ENCODE assay signal across 12 mouse cellular contexts in genomic region chr17:48816588-48817324, GRCm38 (mm10).
A peak's percentile ranks its signal among the peaks of the same experiment; 100 is the strongest.
DNase-seq lines count a peak whose midpoint lies in the region; ATAC-seq and TF ChIP-seq lines count a peak whose summit lies in the region.
"Had no signal": no experiment of that assay in that cellular context is flagged by ENCODE, and none has a peak within 500 bp of the region (broad histone marks: within the 10 kb centered on the region; RNA-seq: fewer than 3 reads in every experiment).

No protein-coding gene starts in this region.

- peak; percentile 27; the same call in 1 of the 2 replicates for ATAC-seq in lung, postnatal 0 days
- peak; percentile 51; the same call in 1 of the 2 replicates for ATAC-seq in midbrain, embryonic 16.5 days
- ATAC-seq: Patski had no signal

- no peaks in the 10 kb centered on the region for H3K36me3 ChIP-seq in lung, postnatal 0 days (ENCODE audit: insufficient read depth, low read length)
- H3K36me3 ChIP-seq in midbrain, embryonic 16.5 days (ENCODE audit: control insufficient read depth, insufficient read depth, low read length) = no peaks in the 10 kb centered on the region
- H3K36me3 ChIP-seq: hindbrain, embryonic 13.5 days; limb, embryonic 10.5 days had no signal

- intact Hi-C loops in heart, postnatal 25 days (cut with DNase I) = no loop called here

- TF ChIP-seq POLR2A in lung, adult 2 months (IDR thresholded peaks at IDR 0.05; ENCODE audit: borderline replicate concordance, extremely low read depth, low read depth, low read length) = no peak

- H3K4me3 ChIP-seq in lung, postnatal 0 days (ENCODE audit: low read depth, low read length) = no peak overlapping the region
- no peak overlapping the region for H3K4me3 ChIP-seq in lung, adult 2 months (replicated peaks; ENCODE audit: extremely low read depth, low read depth, low read length)
- no peak overlapping the region for H3K4me3 ChIP-seq in midbrain, embryonic 16.5 days (ENCODE audit: low read depth, low read length)
- H3K4me3 ChIP-seq: hindbrain, embryonic 13.5 days; limb, embryonic 10.5 days had no signal

- peak; percentile 30 to 35 for DNase-seq in adrenal gland, adult (ENCODE audit: inconsistent age in 2 of 2, low spot score in 1 of 2)
- no peak for DNase-seq in adrenal gland, postnatal 4 days (ENCODE audit: low spot score in 2 of 2)
- peak; percentile 23 for DNase-seq in lung, postnatal 0 days (ENCODE audit: low spot score)
- DNase-seq in lung, adult 2 months = no peak
- peak; percentile 14 for DNase-seq in heart, postnatal 25 days (ENCODE audit: low spot score)
- DNase-seq in T-cell, adult 2 months (ENCODE audit: low spot score) = no peak
- DNase-seq in spleen, postnatal 14 days (ENCODE audit: low spot score in 2 of 2) = no peak
- DNase-seq: cerebellum, adult 18-20 months had no signal

- no peaks in the 10 kb centered on the region for H3K27me3 ChIP-seq in lung, postnatal 0 days (replicated peaks; ENCODE audit: insufficient read depth, low read length)
- H3K27me3 ChIP-seq in midbrain, embryonic 16.5 days (ENCODE audit: control insufficient read depth, insufficient read depth, low read depth, low read length) = no peaks in the 10 kb centered on the region
- H3K27me3 ChIP-seq: hindbrain, embryonic 13.5 days had no signal

- WGBS in lung, postnatal 0 days = 26% methylated on average over 9 of the region's 9 CpGs
- 39% methylated on average over 9 of the region's 9 CpGs for WGBS in lung, adult 2 months
- WGBS in midbrain, embryonic 16.5 days = 49% methylated on average over 9 of the region's 9 CpGs

- H3K4me1 ChIP-seq in lung, postnatal 0 days (ENCODE audit: insufficient read depth, low read depth, low read length) = no peaks in the 10 kb centered on the region; the same call in 1 of the 2 replicates
- no peaks in the 10 kb centered on the region for H3K4me1 ChIP-seq in lung, adult 2 months (ENCODE audit: control insufficient read depth, insufficient read depth, low read length)
- H3K4me1 ChIP-seq in midbrain, embryonic 16.5 days (ENCODE audit: control insufficient read depth, insufficient read depth, low read length) = peaks cover 6% of the 10 kb centered on the region

- H3K27ac ChIP-seq in lung, postnatal 0 days (ENCODE audit: low read length) = no peak overlapping the region; the same call in 1 of the 2 replicates
- no peak overlapping the region for H3K27ac ChIP-seq in midbrain, embryonic 16.5 days (ENCODE audit: low read length)
- H3K27ac ChIP-seq: hindbrain, embryonic 13.5 days; limb, embryonic 10.5 days had no signal

- no peaks in the 10 kb centered on the region for H3K9me3 ChIP-seq in lung, postnatal 0 days (ENCODE audit: low read length)
- H3K9me3 ChIP-seq in midbrain, embryonic 16.5 days (replicated peaks; ENCODE audit: control insufficient read depth, low read length, poor library complexity, severe bottlenecking) = no peaks in the 10 kb centered on the region
- H3K9me3 ChIP-seq: hindbrain, embryonic 13.5 days; limb, embryonic 10.5 days had no signal

- H3K4me2 ChIP-seq in lung, postnatal 0 days (replicated peaks; ENCODE audit: low read depth, low read length) = no peak overlapping the region
- H3K4me2 ChIP-seq in midbrain, embryonic 16.5 days (ENCODE audit: low read length) = no peak overlapping the region
- H3K4me2 ChIP-seq: hindbrain, embryonic 13.5 days had no signal

- TF ChIP-seq CTCF in lung, postnatal 0 days (IDR thresholded peaks at IDR 0.05) = no peak
- TF ChIP-seq CTCF in lung, adult 2 months (IDR thresholded peaks at IDR 0.05; ENCODE audit: insufficient read depth, low read length) = no peak

- H3K9ac ChIP-seq in lung, postnatal 0 days (replicated peaks; ENCODE audit: low read depth) = no peak overlapping the region
- H3K9ac ChIP-seq in midbrain, embryonic 16.5 days (ENCODE audit: low read depth, low read length) = no peak overlapping the region
- H3K9ac ChIP-seq: hindbrain, embryonic 13.5 days had no signal

- no peak for TF ChIP-seq EP300 in lung, postnatal 0 days (IDR thresholded peaks at IDR 0.05)

Comparison
In these comparisons a context has a peak if more than half of its experiments do, and no peak if none do; other contexts are left out.
1. DNase-seq: peak in adrenal gland, adult (2 of 2), lung, postnatal 0 days (single experiment) and heart, postnatal 25 days (single experiment); none in adrenal gland, postnatal 4 days (0 of 2), lung, adult 2 months (single experiment), T-cell, adult 2 months (single experiment) and spleen, postnatal 14 days (0 of 2).